Mouse (Mus musculus) regulatory T cell (primary cell): ENCODE data around the gene Dhx15.

Source experiments
- in situ Hi-C: fragments of 300-600 bp; cut with MboI, MseI; formaldehyde crosslinking; loops from one replicate; pipeline ENCODE4 v1.15.1; 2025; ENCODE audit warnings: high pct_unique_total_duplicates

Gene Dhx15

DNA sequence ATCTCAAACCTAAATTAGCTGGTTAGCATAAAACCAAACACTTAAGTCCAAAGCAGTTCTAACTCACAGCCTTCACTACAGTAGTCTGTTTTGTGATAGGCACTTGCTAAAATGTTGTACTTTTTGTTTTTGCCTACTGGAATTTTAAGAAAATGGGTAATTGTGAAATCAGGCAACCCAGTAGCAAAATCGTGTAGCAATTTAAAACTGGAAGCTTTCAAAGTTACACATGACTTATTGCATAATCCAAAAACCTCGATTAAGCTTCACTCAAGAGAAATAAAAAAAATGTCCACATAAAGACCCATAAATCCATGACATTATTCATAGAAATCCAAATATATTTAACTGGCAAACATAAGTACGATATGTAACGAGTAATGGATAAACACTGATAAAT is 43.2 kb downstream of the Dhx15 start:
- in situ Hi-C loops, result loop anchor here (5.0 kb wide), 1 partner anchor 35 kb away; no protein-coding TSS in a partner anchor

GRCm38 (mm10) chr5:52145684-52146083 is 44.6 kb downstream of the Dhx15 start:
- in situ Hi-C loops, result loop anchor here (5.0 kb wide), 1 partner anchor 37 kb away; no protein-coding TSS in a partner anchor

DNA sequence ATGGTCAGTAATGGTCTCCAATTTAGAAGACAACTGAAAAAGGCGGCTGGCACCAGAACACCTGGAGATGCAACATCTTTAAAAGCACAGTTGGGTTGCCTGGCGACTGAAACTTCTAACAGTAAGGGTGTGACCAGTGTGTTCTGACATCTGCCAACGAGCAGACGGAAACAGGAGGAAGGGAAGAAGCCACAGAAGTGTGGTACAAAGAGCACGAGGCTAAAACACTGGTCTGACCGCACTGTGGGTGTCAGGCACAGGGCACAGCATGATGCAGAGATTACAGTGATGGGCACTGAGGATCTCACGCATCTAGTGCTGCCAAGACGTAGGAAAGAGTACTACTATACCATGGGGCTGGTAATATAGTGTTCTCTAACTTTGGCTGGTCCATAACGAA is 48.4 kb downstream of the Dhx15 start:
- in situ Hi-C loops, result no loop called here

GRCm38 (mm10) chr5:52138819-52139218 is 51.5 kb downstream of the Dhx15 start:
- in situ Hi-C loops, result no loop called here

DNA sequence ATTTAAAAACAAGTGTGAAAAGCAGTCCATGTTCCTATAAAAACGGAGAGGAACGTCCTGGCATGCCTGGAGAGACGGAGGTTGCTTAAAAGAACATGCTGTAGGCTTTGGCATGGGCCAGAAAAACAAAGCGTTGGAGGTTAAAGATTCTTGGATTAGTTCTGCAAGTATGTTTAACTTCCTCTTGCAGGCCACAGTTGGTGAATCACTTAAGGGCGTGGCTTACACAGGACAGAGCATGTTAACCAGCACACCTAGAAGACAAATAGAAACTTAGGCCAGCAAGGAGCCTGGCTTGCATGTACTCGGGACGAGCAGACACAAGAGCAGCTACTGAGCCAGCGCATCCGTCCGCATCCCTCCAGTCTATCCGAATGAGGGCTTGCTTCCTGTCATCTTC is 52.2 kb downstream of the Dhx15 start:
- in situ Hi-C loops, result no loop called here

DNA sequence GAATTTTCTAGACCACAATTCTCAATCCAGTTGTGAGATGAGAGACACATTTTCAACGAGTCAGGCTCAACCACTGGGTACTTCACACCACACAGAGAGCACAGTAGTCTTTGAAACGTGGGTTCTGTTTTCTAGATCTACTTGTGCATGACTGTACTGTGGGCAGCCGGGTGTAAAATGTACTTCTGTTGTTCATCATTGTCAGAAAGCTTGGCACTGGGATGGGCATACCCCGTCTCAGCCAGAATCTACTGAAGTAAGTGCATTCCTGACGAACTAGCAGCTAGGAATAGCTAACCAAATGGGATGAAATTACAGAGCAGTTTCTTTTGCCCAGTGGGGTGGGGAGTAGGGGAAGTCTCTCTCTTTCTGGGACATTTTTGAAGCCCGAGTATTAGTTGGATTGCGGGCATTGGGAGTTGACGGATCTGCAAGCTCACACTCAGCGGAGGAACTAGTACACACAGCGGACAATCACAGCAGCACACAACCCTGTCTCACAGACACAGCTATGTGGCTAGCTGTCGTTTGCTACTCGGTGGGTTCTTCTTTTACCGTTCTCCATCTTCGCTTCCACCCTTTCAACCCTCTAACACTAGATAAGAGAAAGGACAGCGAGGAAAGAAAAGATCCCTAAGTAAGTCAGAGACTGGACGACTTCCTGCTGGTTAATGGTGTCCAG is 54.7 kb downstream of the Dhx15 start:
- in situ Hi-C loops, result no loop called here

- in situ Hi-C loops, result no loop called here
Observed at GRCm38 (mm10) chr5:52132840-52133239, 57.5 kb downstream of the Dhx15 start.

GRCm38 (mm10) chr5:52132092-52132491 is 58.2 kb downstream of the Dhx15 start:
- in situ Hi-C loops, result no loop called here

GRCm38 (mm10) chr5:52131389-52131788 is 58.9 kb downstream of the Dhx15 start:
- in situ Hi-C loops, result no loop called here

- in situ Hi-C loops, result no loop called here
Observed at GRCm38 (mm10) chr5:52130496-52130895, 59.8 kb downstream of the Dhx15 start.

GRCm38 (mm10) chr5:52126263-52126662 is 64.1 kb downstream of the Dhx15 start:
- in situ Hi-C loops, result no loop called here

DNA sequence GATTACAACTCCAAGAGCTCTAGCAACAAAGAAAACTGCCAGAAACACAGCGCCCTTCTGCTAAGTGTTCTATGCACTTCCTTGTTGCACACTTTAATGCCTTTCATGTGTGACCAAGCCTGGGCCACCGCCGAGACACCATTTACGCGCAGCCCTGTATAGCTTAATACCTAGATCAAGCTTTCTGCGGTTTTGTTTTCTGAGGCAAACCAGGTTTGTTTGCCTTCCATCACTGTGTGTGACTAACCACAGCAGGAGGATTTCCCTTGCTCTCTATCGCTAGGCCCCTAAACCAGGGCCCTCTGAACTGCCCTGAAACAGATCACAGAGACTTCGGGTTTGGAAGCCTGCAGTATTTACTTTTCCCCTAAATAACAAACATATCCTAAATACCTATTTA is 64.5 kb downstream of the Dhx15 start:
- in situ Hi-C loops, result no loop called here

DNA sequence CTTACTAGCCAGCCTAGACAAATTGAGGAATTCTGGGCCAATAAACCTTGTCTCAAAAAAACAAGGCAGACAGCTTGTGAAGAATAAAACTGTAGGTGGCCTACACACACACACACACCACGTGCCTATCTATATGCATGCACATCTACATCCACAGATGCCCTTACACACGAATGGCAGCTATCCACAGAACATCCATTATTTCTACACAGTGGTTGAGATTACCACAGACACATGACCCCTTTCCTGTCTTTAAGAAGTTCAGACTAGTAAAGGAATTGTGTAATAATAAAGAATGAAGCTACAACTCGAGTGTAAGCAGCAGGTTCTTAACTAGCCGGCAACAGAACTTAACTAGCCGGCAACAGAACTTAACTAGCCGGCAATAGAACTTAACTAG is 68.2 kb downstream of the Dhx15 start:
- in situ Hi-C loops, result loop anchor here (25.0 kb wide), 1 partner anchor 515 kb away; no protein-coding TSS in a partner anchor

DNA sequence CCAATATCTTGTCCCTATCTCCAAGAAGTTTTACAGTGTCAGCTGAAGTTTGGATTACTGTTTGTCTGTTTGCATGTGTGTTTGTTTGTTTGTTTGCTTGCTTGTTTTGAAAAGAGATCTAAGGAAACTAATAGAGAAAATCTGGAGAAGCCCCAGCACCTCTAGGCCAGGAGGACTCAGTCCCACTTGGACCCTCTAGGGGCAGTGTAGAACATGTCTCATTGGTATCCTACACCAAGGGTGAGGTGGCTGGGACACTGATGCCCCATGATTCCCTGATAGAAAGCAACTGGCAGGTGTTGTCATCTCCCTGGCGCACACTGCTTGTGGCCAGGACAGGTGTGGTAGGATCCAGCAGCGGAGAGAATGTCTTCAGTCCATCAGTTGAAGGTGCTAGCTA is 70.5 kb downstream of the Dhx15 start:
- in situ Hi-C loops, result loop anchor here (25.0 kb wide), 1 partner anchor 517 kb away; no protein-coding TSS in a partner anchor

DNA sequence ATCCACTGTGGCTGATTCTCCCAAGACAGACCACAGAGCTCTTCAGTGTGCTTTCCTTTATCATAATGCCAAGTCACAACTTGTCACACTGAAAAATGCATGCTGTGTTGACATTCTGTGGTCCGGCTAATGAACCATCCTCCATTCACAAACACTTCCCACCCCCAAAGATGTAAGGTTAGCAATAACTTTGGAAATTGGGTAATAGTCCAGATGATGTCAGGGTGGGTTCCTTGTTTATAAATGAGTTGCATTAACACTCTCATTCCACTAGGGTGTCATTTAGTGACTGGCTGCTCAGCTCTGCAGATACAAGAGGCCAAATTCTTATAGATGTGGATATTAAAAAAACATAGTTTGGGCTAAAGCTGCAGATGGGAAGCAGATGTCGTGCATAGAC is 71.1 kb downstream of the Dhx15 start:
- in situ Hi-C loops, result loop anchor here (25.0 kb wide), 1 partner anchor 518 kb away; no protein-coding TSS in a partner anchor

DNA sequence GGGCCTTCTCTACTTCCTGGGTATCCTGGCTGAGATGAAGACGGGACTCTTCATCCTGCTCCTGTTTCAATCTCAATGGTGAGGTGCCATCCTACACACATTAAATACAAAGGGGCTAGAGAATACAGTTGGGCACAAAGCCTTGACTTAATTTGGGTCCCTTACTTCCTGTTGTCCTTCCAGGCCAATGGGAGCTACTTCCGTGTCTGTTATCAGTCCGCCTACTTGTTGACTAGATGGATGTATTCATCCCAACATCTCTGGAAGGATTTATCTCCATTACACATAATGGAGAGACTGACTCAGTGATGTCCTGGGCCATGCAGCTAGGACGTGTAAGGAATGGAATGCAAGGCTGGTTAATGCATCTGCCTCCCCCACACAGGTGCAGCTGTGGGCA is 72.5 kb downstream of the Dhx15 start:
- in situ Hi-C loops, result loop anchor here (25.0 kb wide), 1 partner anchor 519 kb away; no protein-coding TSS in a partner anchor

DNA sequence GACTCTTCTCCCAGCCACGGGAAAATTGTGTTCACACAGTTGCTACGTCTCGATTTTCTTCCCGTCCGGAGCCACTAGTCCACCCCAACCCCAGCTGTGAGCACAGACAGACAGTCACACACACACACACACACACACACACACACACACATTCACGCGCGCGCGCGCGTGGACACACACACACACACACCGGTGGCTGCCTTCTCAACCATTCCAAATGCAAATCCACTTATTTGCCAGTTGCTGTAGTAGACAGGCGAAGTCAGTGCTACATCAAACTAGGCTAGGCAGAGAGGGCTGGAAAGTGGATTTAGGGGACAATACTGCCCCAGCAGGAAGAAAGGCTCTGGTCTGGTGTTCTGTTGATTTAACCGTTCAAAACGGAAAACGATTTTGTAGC is 73.9 kb downstream of the Dhx15 start:
- in situ Hi-C loops, result loop anchor here (25.0 kb wide), 1 partner anchor 521 kb away; no protein-coding TSS in a partner anchor

GRCm38 (mm10) chr5:52115821-52116317 is 74.4 kb downstream of the Dhx15 start:
- in situ Hi-C loops, result loop anchor here (25.0 kb wide), 1 partner anchor 521 kb away; no protein-coding TSS in a partner anchor

- in situ Hi-C loops, result loop anchor here (25.0 kb wide), 1 partner anchor 522 kb away; no protein-coding TSS in a partner anchor
Observed at GRCm38 (mm10) chr5:52114751-52115451, 75.4 kb downstream of the Dhx15 start.

- in situ Hi-C loops, result loop anchor here (25.0 kb wide), 1 partner anchor 523 kb away; no protein-coding TSS in a partner anchor
Observed at GRCm38 (mm10) chr5:52113851-52114731, 76.2 kb downstream of the Dhx15 start.
